Mouse (Mus musculus) cerebellum, adult 2 months (tissue): Measurements from ENCODE around the gene Mrps5. TPM values are rescaled to one million over a fixed set of nuclear protein-coding genes. Genes with fewer than 3 reads are reported as not detected.
"Not testable (repeated sequence)": the region's sequence is repeated elsewhere in the genome, so short reads cannot be mapped to it uniquely, and the experiment has no call there.

Experiments
- DNase-seq, 2 experiments: peaks; one replicate each; pipeline ENCODE4 v3.0.0; 2021
- H3K27ac ChIP-seq: fragments of 200-500 bp; 2 replicates; pipeline ENCODE4 v1.5.1; 2012; ENCODE audit warnings: low read length, control low read depth, inconsistent platforms; ENCODE audit not compliant: insufficient read depth
- H3K27me3 ChIP-seq: fragments of 200-500 bp; 2 replicates; pipeline ENCODE4 v1.6.1; 2012; ENCODE audit warnings: inconsistent platforms, mild to moderate bottlenecking, low read length, moderate library complexity; ENCODE audit not compliant: control insufficient read depth, insufficient read depth
- H3K4me1 ChIP-seq: fragments of 200-500 bp; 2 replicates; pipeline ENCODE4 v1.6.1; 2011; ENCODE audit warnings: low read length; ENCODE audit not compliant: control insufficient read depth, insufficient read depth
- H3K4me3 ChIP-seq: fragments of 200-500 bp; replicated peaks from 2 replicates; pipeline ENCODE3; 2011; ENCODE audit warnings: mild to moderate bottlenecking, low read depth, low read length, control low read depth; ENCODE audit not compliant: insufficient read depth
- CTCF ChIP-seq: fragments of 200-500 bp; IDR thresholded peaks from 2 replicates; pipeline ENCODE4 v1.5.1; 2011; ENCODE audit warnings: low read depth, mild to moderate bottlenecking, control low read depth, low read length, moderate library complexity, borderline replicate concordance; ENCODE audit not compliant: insufficient read depth
- POLR2A ChIP-seq: fragments of 200-500 bp; IDR thresholded peaks from 2 replicates; pipeline ENCODE4 v1.6.1; 2011; ENCODE audit warnings: low read length, control low read depth, borderline replicate concordance; ENCODE audit not compliant: insufficient read depth
- WGBS: fragments of 180-500 bp; shearing (Covaris S2); methylation state at CpG from one replicate; pipeline ENCODE4 v1.1.7; 2018; 5-methylcytosine and 5-hydroxymethylcytosine counted together
- polyA plus RNA-seq: library from polyadenylated mRNA; depleted of rRNA; stranded (reverse); fragments of >200 nt; gene quantifications from 2 replicates; pipeline ENCODE4 v1.2.3, GENCODE M21; 2012

Mrps5 gene
- polyA plus RNA-seq, 1 experiment: 97.3 TPM

DNA sequence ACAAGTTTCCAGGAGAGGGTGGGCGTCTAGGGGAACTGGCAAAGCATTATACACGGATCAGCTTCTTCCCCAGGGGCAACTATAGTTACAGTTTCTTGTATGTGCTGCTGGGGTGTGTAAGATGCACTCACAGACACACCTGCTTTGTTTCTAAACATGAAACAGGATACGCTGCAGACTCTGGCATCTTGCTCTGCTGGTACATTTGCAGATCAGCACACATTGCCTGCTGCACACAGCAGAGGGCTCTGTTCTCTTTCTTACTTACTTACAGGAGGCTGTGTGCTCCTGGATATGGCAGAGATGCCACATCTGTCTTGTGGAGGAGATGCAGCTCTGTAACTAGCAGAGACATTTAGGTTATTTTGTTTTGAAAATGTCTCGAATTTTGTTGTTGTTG, 3.8 kb downstream of the Mrps5 start:
- Histone ChIP-seq H3K4me3 (no peak overlapping the region), H3K27ac (no peak overlapping the region), H3K27me3 (no peaks in the 10 kb centered on the region), H3K4me1 (peaks cover 3% of the 10 kb centered on the region)
- TF ChIP-seq CTCF: no peak
- TF ChIP-seq POLR2A: no peak
- DNase-seq: no peak
- 74% methylated on average over 4 of the region's 4 CpGs for WGBS

DNA sequence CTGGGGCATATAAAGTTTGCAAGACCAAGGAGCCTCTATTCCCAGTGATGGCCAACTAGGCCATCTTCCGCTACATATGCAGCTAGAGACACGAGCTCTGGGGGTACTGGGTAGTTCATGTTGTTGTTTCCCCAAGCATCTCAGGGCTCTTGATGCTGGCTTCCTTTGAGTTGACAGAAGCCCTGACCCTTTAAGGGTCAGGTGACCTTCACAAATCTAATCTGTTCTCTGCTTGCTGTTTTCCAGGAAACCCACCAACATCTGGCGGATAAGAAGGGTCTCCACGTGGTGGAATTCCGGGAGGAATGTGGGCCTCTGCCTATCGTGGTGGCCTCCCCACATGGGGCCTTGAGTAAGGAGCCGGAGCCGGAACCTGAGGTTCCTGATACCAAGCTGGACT, 16.4 kb downstream of the Mrps5 start:
- not testable (repeated sequence) for H3K4me1 ChIP-seq, DNase-seq, H3K27me3 ChIP-seq, H3K4me3 ChIP-seq, H3K27ac ChIP-seq
- 87% methylated on average over 6 of the region's 8 CpGs for WGBS

DNA sequence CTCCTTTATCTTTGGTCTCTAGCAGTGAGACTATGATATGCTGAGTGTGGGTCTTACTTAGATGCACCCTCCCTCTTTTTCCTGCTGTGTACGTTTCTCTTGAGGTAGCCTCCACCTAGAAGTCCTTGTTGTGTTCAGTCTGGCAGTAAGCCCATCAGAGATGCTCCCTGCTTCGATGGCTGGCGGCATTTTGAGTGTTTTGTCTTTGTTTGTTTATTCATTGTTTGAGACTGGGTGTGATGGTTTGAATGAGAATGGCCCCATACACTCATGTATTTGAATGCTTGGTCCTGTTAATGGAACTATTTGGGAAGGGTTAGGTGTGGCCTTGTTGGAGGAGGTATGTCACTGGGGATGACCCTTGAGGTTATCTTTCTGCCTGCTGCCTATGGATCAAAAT, 18.2 kb downstream of the Mrps5 start:
- H3K27me3 ChIP-seq: no peaks in the 10 kb centered on the region
- H3K4me3 ChIP-seq: no peak overlapping the region
- no peaks in the 10 kb centered on the region for H3K4me1 ChIP-seq
- no peak for DNase-seq
- TF ChIP-seq CTCF (no peak), POLR2A (no peak)
- H3K27ac ChIP-seq: no peak overlapping the region
- 79% methylated on average over 3 of the region's 3 CpGs for WGBS

DNA sequence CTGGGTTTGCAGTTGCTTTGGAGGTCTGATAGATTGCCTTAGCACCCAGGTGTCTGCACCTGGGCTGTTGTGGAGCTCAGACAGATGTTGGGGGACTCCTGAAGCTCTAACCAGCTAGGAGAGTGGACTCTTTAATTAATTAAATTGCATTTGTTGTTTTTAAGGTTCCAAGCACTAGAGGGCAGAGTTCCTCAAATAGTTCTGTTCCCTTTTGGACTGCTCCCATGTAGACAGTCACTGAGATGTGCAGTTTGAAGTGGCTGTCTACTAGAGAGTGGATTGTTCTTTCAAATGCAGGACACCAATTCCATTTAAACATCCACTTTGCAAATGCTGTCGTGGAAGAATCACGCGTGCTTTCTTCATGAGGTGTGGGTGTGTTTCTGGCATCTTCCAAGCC, 21.2 kb downstream of the Mrps5 start:
- no peak for TF ChIP-seq POLR2A
- TF ChIP-seq CTCF: peak; percentile 18; the same call in 1 of the 2 replicates
- 37% methylated on average over 3 of the region's 3 CpGs for WGBS

DNA sequence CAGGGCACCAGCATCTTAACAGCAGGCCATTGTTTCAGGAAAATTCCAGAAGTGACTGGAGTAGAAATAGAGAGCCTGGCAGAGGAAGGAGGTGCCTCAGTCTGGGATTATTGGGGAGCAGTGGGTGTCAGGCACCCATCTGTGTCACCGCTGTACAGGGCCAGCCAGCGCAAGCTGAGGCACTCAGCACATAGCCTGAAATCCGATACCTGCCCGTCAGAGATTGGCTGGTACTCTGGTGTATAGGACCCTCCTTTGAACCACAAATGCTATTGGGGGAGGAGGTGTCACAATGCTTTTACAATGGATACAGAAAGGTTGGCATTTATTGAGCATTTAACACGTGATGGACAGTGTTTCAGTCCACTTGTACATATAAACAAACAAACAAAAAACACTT, 22.0 kb downstream of the Mrps5 start:
- H3K4me3 ChIP-seq: no peak overlapping the region
- DNase-seq: no peak
- no peak for TF ChIP-seq POLR2A
- TF ChIP-seq CTCF: no peak
- H3K27ac ChIP-seq: no peak overlapping the region
- WGBS: 29% methylated on average over 5 of the region's 5 CpGs
- H3K4me1 ChIP-seq: no peaks in the 10 kb centered on the region
- no peaks in the 10 kb centered on the region for H3K27me3 ChIP-seq

More for the DNA sequence above, 21.2 kb downstream of the Mrps5 start:
- H3K4me3 ChIP-seq: no peak overlapping the region
- no peaks in the 10 kb centered on the region for H3K4me1 ChIP-seq
- no peaks in the 10 kb centered on the region for H3K27me3 ChIP-seq
- DNase-seq: peak in 1 of 2 experiments; percentile 39
- H3K27ac ChIP-seq: no peak overlapping the region

DNA sequence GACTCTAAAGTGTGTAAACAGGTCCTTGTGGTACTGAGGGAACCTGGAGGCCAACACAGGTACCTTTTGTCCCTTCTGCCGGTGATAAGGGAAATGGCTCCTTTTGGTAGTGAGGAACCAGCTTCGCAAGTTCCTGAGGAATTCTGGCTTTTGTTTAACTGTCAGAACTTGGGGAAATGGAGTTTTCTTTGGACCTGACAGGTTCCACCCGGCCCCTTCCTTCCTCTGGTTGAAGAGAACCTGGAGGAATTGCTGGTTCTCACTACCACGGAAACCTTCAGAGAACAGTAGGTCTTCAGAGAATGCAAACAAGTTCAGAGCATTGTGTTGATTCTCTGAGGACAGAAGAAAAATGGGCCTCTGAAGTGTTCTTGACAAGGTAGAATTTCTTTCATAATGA, 24.4 kb downstream of the Mrps5 start:
- H3K4me1 ChIP-seq: no peaks in the 10 kb centered on the region
- no peak overlapping the region for H3K27ac ChIP-seq
- no peak overlapping the region for H3K4me3 ChIP-seq
- TF ChIP-seq CTCF (no peak), POLR2A (no peak)
- no peaks in the 10 kb centered on the region for H3K27me3 ChIP-seq
- WGBS: 87% methylated on average over 4 of the region's 4 CpGs
- no peak for DNase-seq

DNA sequence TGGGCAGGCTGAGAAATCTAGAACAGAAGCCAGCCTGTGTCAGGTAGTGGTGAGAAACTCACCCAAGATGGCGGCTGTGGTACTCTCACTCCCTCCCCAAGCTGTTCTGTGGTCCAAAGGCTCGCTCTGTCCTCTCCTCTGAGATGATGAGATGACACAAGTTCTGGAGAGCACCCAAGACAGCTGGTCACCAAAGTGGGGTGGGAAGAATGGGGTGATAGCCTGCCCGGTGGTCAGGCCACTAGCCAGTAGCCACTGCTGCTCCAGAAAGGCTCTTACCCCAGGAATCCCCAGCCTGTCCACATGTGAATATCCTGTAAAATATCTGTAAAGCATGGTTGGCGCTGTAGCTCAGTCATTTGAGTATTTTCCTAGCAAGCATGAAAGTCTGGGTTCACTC, 25.3 kb downstream of the Mrps5 start:
- Histone ChIP-seq H3K4me1 (no peaks in the 10 kb centered on the region), H3K27me3 (no peaks in the 10 kb centered on the region), H3K4me3 (no peak overlapping the region), H3K27ac (peak overlapping the region; percentile 34; the same call in 1 of the 2 replicates)
- TF ChIP-seq POLR2A (no peak), CTCF (no peak)
- WGBS: 61% methylated on average over 4 of the region's 4 CpGs
- peak in 1 of 2 experiments; percentile 15 for DNase-seq

DNA sequence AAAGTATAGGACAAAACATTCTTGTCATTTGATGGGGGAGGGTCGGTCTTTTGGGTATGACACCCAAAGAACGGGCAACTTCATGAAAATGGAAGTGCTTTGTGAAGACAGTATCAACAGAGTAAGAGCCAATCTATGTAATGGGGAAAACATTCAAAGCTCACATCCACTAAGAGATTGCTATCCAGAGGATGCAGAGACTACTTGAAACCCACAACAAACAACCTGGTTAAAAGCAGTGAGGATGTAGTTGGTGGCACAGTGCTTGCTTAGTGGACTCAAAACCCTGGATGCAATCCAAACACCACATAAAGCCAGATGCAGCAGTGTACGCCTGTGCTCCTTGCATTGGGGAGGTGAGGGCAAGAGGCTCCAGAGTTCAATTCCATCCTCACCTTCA, 32.3 kb downstream of the Mrps5 start:
- Histone ChIP-seq H3K27ac (no peak overlapping the region), H3K27me3 (no peaks in the 10 kb centered on the region), H3K4me1 (no peaks in the 10 kb centered on the region), H3K4me3 (no peak overlapping the region)
- no peak for DNase-seq
- TF ChIP-seq CTCF: no peak
- TF ChIP-seq POLR2A: no peak
- 74% methylated on average over 3 of the region's 3 CpGs for WGBS

DNA sequence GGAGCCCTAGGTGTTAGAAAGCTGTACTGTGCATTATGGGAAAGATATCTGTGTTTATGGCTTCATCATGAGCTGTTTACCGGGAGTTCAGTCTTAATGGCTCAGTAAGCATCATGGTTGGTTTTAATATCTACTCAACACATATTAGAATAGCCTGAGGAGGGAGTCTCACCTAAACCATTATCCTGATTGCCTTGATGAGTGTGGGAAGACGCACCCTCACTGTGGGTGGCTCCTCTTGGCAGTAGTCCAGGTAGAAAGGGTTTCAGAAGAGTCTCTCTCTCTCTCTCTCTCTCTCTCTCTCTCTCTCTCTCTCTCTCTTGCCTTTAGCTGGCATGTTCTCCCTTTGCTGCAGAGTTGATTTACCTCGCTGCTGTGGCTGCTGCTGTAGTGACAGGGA, 35.0 kb downstream of the Mrps5 start:
- H3K27ac ChIP-seq: no peak overlapping the region
- no peak for DNase-seq
- WGBS: 34% methylated on average over 3 of the region's 3 CpGs
- no peaks in the 10 kb centered on the region for H3K27me3 ChIP-seq
- TF ChIP-seq CTCF (no peak), POLR2A (no peak)
- H3K4me3 ChIP-seq: no peak overlapping the region
- H3K4me1 ChIP-seq: no peaks in the 10 kb centered on the region
